Mouse (Mus musculus) kidney, embryonic 15.5 days (tissue): ENCODE data around the gene Slc8b1. TPM values are rescaled to one million over a fixed set of nuclear protein-coding genes. Genes with fewer than 3 reads are reported as not detected.

Source experiments
- ATAC-seq: fragments of 200-750 bp; cut with Nextera tagmentation; replicated peaks from 2 replicates; pipeline ENCODE4 v1.8.0; 2017; ENCODE audit warnings: moderate TSS enrichment; ENCODE audit not compliant: low FRiP score
- H3K27ac ChIP-seq: fragments of 300-500 bp; sonication (generic); 2 replicates; pipeline ENCODE4 v1.5.1; 2015; ENCODE audit warnings: mild to moderate bottlenecking, inconsistent platforms
- H3K27me3 ChIP-seq: fragments of 300-500 bp; sonication (generic); 2 replicates; pipeline ENCODE4 v1.6.1; 2015; ENCODE audit warnings: inconsistent platforms
- H3K36me3 ChIP-seq: fragments of 300-500 bp; sonication (generic); 2 replicates; pipeline ENCODE4 v1.6.1; 2015; ENCODE audit warnings: inconsistent platforms
- H3K4me1 ChIP-seq: fragments of 300-500 bp; sonication (generic); 2 replicates; pipeline ENCODE4 v1.6.1; 2015; ENCODE audit warnings: inconsistent platforms
- H3K4me2 ChIP-seq: fragments of 300-500 bp; sonication (generic); 2 replicates; pipeline ENCODE4 v1.6.1; 2015; ENCODE audit warnings: moderate library complexity, mild to moderate bottlenecking, inconsistent platforms
- H3K4me3 ChIP-seq: fragments of 300-500 bp; sonication (generic); replicated peaks from 2 replicates; pipeline ENCODE4 v1.5.1; 2015; ENCODE audit warnings: mild to moderate bottlenecking, inconsistent platforms
- H3K9ac ChIP-seq: fragments of 300-500 bp; sonication (generic); 2 replicates; pipeline ENCODE4 v1.6.1; 2015; ENCODE audit warnings: mild to moderate bottlenecking, inconsistent platforms
- H3K9me3 ChIP-seq: fragments of 300-500 bp; sonication (generic); replicated peaks from 2 replicates; pipeline ENCODE4 v1.6.1; 2016; ENCODE audit warnings: inconsistent platforms
- WGBS: fragments of 180-500 bp; shearing (Covaris S2); methylation state at CpG from one replicate; pipeline ENCODE4 v1.1.7; 2015; ENCODE audit warnings: mixed read lengths; 5-methylcytosine and 5-hydroxymethylcytosine counted together
- polyA plus RNA-seq: library from polyadenylated mRNA; unstranded; fragments of >200 nt; fragmentation: Nextera tagmentation; extraction: Ambion mirVana; gene quantifications from 2 replicates; pipeline ENCODE4 v1.2.1, GENCODE M21; 2015

The Slc8b1 gene
- polyA plus RNA-seq, 1 experiment from 2014 or later, result 9.7 TPM

DNA sequence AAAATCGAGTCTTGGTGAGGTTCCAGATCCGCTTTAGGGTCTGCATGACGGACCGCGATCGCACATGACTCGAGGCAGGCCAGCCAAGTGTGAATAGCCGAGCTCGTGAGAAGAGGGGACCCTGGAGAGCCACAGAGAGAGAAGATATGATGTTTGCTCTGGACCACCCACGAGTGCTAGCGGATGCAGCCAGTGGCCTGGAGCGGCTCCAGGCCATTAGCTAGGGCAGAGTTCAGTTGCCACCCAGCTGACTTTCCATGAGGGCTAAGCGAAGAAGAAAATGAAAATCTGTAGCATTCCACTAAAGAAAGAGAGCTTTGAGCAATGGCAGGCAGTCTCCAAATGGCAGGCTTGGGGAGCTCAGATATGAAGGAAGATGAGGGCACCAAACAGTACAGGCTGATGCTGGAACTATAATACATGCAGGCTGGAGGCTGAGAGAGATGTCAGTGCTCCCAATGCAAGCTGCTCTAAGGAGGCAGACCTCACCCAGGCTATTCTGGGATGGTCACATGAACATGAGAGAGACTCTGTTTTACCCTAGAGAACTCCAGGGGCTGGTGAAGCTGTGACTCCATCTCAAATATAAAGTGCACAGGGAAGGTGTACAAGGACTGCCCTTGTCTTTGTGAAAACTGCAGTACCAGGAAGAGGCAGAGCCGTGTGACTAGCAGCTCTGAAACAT, 60.2 kb downstream of the Slc8b1 start:
- Histone ChIP-seq H3K27ac (peak overlapping the region; percentile 76), H3K4me1 (peaks cover 71% of the 10 kb centered on the region), H3K9me3 (no peaks in the 10 kb centered on the region), H3K9ac (no peak overlapping the region), H3K4me3 (no peak overlapping the region), H3K4me2 (peak overlapping the region; percentile 26; the same call in 1 of the 2 replicates), H3K27me3 (peaks cover 16% of the 10 kb centered on the region; the same call in 1 of the 2 replicates), H3K36me3 (peaks cover 8% of the 10 kb centered on the region; the same call in 1 of the 2 replicates)
- ATAC-seq, result peak; percentile 64
- WGBS, result 15% methylated on average over 14 of the region's 14 CpGs

DNA sequence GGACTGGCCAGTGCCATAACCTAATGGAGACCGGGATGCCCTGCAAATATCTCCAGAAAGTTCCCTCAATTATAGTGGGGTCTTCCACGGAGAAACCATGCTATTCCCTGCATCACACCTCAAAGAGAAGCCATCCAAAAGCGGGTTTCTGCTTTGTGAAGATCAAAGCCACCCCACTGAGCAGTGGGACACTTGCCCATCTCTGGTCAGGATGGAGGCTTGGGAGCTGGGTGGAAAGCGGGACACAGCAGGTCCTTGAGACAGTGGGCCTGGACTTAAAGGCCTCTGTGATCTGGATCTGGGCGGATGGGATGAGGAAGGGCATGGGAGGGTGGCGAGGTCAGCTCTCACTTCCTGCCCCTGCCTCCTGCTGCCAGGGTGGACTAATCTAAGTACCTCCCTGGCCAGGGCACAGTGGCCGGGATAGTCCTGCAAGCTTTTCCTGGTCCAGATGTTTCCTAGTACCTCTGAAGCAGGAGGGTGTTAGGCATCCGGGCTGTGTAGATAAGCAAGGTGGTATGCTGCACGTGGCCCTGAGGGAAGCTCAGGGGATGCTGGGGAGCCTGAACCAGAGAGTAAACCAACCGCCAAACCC, 63.6 kb downstream of the Slc8b1 start:
- Histone ChIP-seq H3K36me3 (peaks cover 8% of the 10 kb centered on the region; the same call in 1 of the 2 replicates), H3K4me3 (no peak overlapping the region), H3K27me3 (peaks cover 16% of the 10 kb centered on the region; the same call in 1 of the 2 replicates), H3K9ac (no peak overlapping the region), H3K4me1 (peaks cover 69% of the 10 kb centered on the region), H3K9me3 (no peaks in the 10 kb centered on the region), H3K27ac (no peak overlapping the region), H3K4me2 (no peak overlapping the region)
- no peak for ATAC-seq
- 70% methylated on average over 10 of the region's 10 CpGs for WGBS

DNA sequence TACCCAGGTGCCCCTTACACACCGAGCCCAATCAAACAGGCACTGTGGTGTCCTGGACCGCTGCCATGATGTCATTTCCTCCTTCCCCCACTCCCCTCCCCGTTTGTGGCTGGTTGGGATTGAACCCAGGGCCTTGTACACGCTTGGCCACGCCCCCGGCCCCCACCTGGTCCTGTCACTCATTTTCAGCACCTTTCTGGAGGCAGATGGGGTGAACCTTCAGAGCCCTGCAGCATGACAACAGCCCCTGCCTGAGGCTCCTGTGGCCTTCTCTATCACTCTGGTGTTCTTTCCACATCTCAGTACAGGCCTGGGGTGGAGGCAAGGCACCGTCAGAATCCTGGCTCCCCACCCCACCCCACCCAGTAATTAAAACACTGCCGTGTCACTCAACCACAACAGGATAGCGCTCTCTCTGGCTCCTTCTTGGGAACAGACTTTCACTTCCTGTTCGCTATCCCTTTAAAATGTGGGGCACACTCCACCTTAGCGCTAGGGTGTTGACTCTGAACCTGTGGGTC, 65.9 kb downstream of the Slc8b1 start:
- peaks cover 16% of the 10 kb centered on the region; the same call in 1 of the 2 replicates for H3K27me3 ChIP-seq
- H3K4me3 ChIP-seq, result no peak overlapping the region
- H3K9me3 ChIP-seq, result no peaks in the 10 kb centered on the region
- H3K36me3 ChIP-seq, result peaks cover 18% of the 10 kb centered on the region
- ATAC-seq, result no peak
- WGBS, result 61% methylated on average over 11 of the region's 11 CpGs
- H3K4me2 ChIP-seq, result no peak overlapping the region
- peaks cover 68% of the 10 kb centered on the region for H3K4me1 ChIP-seq
- no peak overlapping the region for H3K9ac ChIP-seq
- peak overlapping the region; percentile 48; the same call in 1 of the 2 replicates for H3K27ac ChIP-seq

DNA sequence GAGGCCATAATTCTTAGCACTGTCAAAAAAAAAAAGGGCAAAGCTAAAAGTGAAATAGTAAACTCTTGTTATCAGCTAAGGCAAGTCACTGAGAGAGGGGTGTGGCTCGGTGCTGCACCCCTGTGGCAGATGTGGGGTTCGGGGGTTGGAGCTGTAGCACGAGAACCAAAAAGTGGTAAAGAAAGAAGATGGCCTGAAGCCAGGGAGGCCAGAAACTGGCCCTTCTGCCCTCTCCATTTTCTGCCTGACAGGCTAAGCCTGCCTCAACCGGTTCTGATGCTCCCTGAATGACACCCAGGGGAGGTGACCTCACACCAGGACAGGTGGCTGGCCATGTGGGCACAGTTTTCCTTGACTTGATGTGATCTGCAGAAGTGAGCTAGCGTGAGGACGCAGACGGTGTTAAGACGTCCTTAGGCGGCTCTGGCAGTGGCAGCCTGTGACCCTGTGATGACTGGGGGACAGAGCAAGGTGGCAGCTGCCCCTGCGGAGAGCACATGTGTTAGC, 67.0 kb downstream of the Slc8b1 start:
- ATAC-seq, result peak; percentile 5; the same call in 1 of the 2 replicates
- Histone ChIP-seq H3K9ac (0 out of 2 replicates have a peak overlapping the region, but pooled peaks have one; percentile 4), H3K27ac (peak overlapping the region; percentile 93), H3K4me3 (no peak overlapping the region), H3K9me3 (no peaks in the 10 kb centered on the region), H3K4me1 (peaks cover 67% of the 10 kb centered on the region), H3K27me3 (peaks cover 14% of the 10 kb centered on the region; the same call in 1 of the 2 replicates), H3K4me2 (peak overlapping the region; percentile 50; the same call in 1 of the 2 replicates), H3K36me3 (peaks cover 24% of the 10 kb centered on the region)
- 32% methylated on average over 10 of the region's 10 CpGs for WGBS

DNA sequence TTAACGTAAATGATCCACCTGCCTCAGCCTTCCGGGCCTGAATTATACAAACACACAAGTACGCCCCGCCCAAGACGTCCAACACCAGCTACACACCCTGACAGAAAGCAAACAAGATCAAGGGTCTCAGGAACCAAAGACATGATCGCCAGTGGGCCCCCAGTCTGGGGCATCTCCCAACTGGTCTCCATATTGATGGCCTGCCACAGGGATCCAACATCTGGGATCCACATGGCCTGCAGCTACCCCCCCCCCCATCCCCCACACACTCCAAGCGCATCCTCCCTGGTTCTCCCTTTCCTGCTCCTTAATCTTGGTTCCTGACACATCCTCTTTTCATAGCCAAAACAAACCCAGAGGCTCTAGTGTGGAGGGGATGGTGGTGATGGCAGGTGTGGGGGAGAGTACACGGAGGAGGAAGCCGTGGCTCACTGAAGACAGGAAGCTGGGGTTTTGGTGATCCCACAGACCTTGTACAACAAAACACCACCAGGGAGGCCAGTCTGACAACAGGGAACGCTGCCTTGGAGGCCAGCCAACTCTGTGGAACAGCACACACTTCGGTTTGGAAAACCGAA, 67.6 kb downstream of the Slc8b1 start:
- Histone ChIP-seq H3K27ac (peak overlapping the region; percentile 93), H3K9ac (0 out of 2 replicates have a peak overlapping the region, but pooled peaks have one; percentile 4), H3K9me3 (no peaks in the 10 kb centered on the region), H3K4me2 (peak overlapping the region; percentile 50), H3K27me3 (peaks cover 9% of the 10 kb centered on the region; the same call in 1 of the 2 replicates), H3K4me1 (peaks cover 67% of the 10 kb centered on the region), H3K36me3 (peaks cover 25% of the 10 kb centered on the region), H3K4me3 (no peak overlapping the region)
- peak; percentile 67 for ATAC-seq
- WGBS, result 22% methylated on average over 12 of the region's 12 CpGs

DNA sequence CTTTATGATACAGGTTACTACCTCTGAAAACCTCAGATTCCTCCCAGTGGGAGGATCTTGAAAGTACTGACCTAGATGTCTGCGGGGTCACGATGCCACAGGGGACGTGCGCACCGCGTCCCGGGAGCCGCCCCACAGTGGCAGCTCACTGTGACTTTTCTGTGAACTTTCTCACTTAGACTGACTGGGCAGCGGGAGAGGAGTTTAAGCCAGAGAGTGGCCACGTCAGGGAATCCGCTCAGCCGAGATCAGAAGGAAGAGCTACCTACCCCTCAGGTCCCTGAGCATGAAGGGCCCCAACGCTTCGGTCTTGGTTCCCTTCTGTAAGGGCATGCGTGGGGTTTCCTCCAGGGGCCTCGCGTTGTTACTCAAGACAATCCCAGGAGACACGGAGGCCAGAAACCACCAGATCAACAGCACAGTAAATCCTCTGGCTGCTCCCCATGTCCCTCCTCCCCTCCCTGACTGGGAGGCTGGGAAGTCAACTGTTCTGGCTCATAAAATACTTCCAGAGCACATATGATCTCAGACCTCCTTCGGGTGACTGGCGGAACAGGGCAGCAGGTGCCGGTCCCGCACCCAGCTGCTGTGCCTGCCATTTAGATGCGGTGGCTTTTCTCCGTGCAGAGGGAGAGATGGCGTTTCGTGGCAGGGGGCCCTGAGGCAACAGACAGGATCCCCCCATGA, 68.4 kb downstream of the Slc8b1 start:
- WGBS, result 14% methylated on average over 26 of the region's 26 CpGs
- Histone ChIP-seq H3K4me3 (0 out of 2 replicates have a peak overlapping the region, but pooled peaks have one; percentile 11), H3K4me1 (peaks cover 71% of the 10 kb centered on the region), H3K36me3 (peaks cover 33% of the 10 kb centered on the region), H3K9ac (no peak overlapping the region), H3K27me3 (peaks cover 8% of the 10 kb centered on the region; the same call in 1 of the 2 replicates), H3K27ac (peak overlapping the region; percentile 93), H3K4me2 (peak overlapping the region; percentile 50), H3K9me3 (no peaks in the 10 kb centered on the region)
- peak; percentile 55 for ATAC-seq

DNA sequence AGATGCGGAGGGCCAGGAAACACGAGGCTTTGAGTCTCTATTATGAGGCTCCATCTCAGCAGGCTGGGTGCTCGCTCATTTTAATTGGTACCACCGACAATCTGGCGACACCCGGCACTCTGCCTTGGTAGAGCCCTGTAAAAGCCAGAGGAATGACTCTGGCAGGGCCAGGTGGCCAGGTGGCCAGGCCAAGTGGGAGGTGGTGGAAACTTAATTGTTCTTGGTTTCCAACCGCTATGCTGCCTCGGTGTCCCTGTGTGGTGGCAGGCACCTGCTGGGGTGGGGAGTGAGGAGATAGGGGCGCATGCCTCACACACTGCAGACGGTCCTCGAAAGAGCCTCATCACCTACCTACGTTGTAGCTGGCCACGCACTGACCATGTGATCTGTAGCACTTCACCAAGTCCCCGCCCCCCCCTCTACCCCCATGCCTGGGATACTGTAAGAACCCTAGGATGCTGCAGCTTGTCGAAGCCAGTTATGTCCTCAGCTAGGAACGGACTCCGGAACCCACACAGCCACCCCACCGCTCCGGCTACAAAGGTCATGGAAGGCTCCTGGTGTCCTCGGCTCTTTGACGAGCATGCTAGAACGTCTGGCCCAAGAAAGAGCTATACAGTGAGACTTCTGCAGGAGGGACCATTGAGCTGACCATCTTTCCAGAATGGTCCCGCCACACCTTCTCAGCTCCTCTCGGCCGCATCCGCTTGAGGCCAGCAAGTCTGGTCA, 69.1 kb downstream of the Slc8b1 start:
- Histone ChIP-seq H3K36me3 (peaks cover 40% of the 10 kb centered on the region), H3K9ac (no peak overlapping the region), H3K27ac (peak overlapping the region; percentile 93), H3K27me3 (0 out of 2 replicates have a peak, but pooled peaks cover 3% of the 10 kb centered on the region), H3K9me3 (no peaks in the 10 kb centered on the region), H3K4me1 (peaks cover 68% of the 10 kb centered on the region), H3K4me3 (0 out of 2 replicates have a peak overlapping the region, but pooled peaks have one; percentile 11), H3K4me2 (peak overlapping the region; percentile 50)
- ATAC-seq, result peak; percentile 7; the same call in 1 of the 2 replicates
- WGBS, result 67% methylated on average over 26 of the region's 26 CpGs

DNA sequence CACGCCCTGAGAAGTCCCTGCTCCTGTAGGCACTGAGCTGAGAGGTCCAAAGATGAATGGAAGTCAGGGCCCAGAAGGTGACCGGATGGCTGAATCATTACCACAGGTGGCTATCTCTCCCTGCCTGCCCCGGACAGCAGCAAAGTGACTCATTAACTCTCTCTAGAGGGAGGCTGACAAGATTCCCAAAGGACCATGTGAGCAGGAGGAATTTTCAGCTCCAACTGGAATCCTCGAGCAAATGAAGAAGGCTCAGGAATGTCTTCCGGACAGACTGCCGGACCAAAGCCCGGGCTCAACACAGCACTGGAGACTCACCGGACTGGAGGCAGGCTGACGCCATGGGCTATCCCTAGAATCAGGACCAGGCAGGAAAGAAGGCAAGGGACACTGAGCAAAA, 71.0 kb downstream of the Slc8b1 start:
- Histone ChIP-seq H3K4me3 (no peak overlapping the region), H3K9me3 (no peaks in the 10 kb centered on the region), H3K27me3 (0 out of 2 replicates have a peak, but pooled peaks cover 3% of the 10 kb centered on the region), H3K4me1 (peaks cover 75% of the 10 kb centered on the region), H3K36me3 (peaks cover 41% of the 10 kb centered on the region), H3K4me2 (no peak overlapping the region), H3K9ac (no peak overlapping the region), H3K27ac (peak overlapping the region; percentile 73)
- ATAC-seq, result no peak
- WGBS, result 68% methylated on average over 9 of the region's 9 CpGs

DNA sequence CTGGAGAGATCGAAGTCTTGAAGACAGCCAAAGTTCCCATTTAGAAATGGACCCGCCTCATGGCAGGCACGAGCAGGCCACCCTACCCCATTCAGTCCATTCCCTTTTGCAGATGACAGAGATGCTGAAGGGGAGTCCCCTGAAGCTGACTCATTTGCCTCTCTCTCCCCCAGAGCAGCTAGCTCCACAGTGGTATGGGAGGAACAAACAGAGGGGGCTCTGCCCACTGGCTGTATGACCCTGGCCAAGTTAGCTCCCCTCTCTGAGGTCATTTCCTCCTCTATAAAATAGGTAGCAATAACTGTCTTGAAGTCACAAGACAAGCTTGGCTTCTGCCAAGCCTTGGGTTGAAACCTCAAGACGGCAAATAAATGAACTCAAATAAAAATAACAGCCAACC, 72.5 kb downstream of the Slc8b1 start:
- no peaks in the 10 kb centered on the region for H3K9me3 ChIP-seq
- peaks cover 71% of the 10 kb centered on the region for H3K4me1 ChIP-seq
- H3K27ac ChIP-seq, result no peak overlapping the region
- ATAC-seq, result no peak
- 0 out of 2 replicates have a peak, but pooled peaks cover 3% of the 10 kb centered on the region for H3K27me3 ChIP-seq
- H3K4me3 ChIP-seq, result no peak overlapping the region
- H3K4me2 ChIP-seq, result no peak overlapping the region
- peaks cover 41% of the 10 kb centered on the region for H3K36me3 ChIP-seq
- H3K9ac ChIP-seq, result no peak overlapping the region
- 86% methylated on average over 4 of the region's 4 CpGs for WGBS
